Mouse (Mus musculus): Measurements from ENCODE around the gene Gm49373. TPM values are rescaled to one million over a fixed set of nuclear protein-coding genes. Genes with fewer than 3 reads are reported as not detected.
A peak's percentile ranks its signal among the peaks of the same experiment; 100 is the strongest.

The Gm49373 gene
- total and polyA plus RNA-seq, 2 experiments from 2014 or later: 0.79 to 1.5 TPM

DNA sequence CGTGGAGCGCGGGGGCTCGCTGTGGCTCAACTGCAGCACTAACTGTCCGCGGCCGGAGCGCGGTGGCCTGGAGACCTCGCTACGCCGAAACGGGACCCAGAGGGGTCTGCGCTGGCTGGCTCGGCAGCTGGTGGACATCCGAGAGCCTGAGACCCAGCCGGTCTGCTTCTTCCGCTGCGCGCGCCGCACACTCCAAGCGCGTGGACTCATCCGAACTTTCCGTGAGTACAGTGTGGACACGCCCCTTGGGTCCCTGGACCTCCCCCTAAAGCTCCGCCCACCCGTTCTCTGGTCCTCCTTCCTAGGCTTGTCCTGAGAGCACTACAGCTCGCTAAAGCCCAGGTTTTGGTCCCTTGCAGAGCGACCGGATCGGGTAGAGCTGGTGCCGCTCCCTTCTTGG lies 39.8 kb downstream of the Gm49373 start:
- Histone ChIP-seq H3K27ac (ENCODE audit: low read depth, low read length) (no peak overlapping the region), H3K27me3 (ENCODE audit: insufficient read depth, low read length) (peaks cover 69% of the 10 kb centered on the region), H3K9ac (peak overlapping the region; percentile 14), H3K4me1 (ENCODE audit: insufficient read depth) (peaks cover 13% of the 10 kb centered on the region), H3K4me3 (ENCODE audit: low read depth, low read length) (peak overlapping the region; percentile 57), H3K36me3 (ENCODE audit: insufficient read depth) (no peaks in the 10 kb centered on the region), H3K4me2 (ENCODE audit: low read depth) (peak overlapping the region; percentile 99), H3K9me3 (ENCODE audit: low read length) (no peaks in the 10 kb centered on the region)
- ATAC-seq (no peak), DNase-seq (no peak)
- WGBS: 0% methylated on average over 31 of the region's 34 CpGs
- TF ChIP-seq CTCF (IDR thresholded peaks at IDR 0.05; ENCODE audit: low read depth): no peak

DNA sequence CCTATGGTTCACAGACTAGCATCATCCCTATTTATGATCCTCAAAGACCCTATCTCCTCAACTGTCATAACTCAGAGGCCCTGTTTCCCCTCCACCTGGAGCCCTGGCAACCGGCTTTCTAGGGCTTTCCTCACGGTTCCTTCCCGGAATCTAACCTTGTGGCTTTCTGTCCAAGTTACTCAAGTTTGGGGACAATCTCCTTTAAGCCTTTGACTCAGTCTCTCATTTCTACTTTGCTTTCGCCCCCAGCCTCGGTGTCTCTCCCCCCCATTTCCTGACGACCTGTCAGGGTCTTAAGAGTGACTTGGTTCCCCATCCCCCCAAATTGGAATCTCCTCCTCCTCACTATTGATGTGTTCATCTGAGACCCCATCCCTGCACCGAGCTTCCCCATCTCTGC lies 40.4 kb downstream of the Gm49373 start:
- 3% methylated on average over 7 of the region's 7 CpGs for WGBS
- no peaks in the 10 kb centered on the region for H3K36me3 ChIP-seq (ENCODE audit: insufficient read depth)
- H3K27ac ChIP-seq (ENCODE audit: low read depth, low read length): 0 out of 2 replicates have a peak overlapping the region, but pooled peaks have one; percentile 66
- peak overlapping the region; percentile 57 for H3K4me3 ChIP-seq (ENCODE audit: low read depth, low read length)
- H3K27me3 ChIP-seq (ENCODE audit: insufficient read depth, low read length): peaks cover 68% of the 10 kb centered on the region
- DNase-seq (no peak), ATAC-seq (no peak)
- H3K9ac ChIP-seq: peak overlapping the region; percentile 61
- no peaks in the 10 kb centered on the region for H3K9me3 ChIP-seq (ENCODE audit: low read length)
- H3K4me2 ChIP-seq (ENCODE audit: low read depth): peak overlapping the region; percentile 99
- no peak for TF ChIP-seq CTCF (IDR thresholded peaks at IDR 0.05; ENCODE audit: low read depth)
- peaks cover 13% of the 10 kb centered on the region for H3K4me1 ChIP-seq (ENCODE audit: insufficient read depth)

DNA sequence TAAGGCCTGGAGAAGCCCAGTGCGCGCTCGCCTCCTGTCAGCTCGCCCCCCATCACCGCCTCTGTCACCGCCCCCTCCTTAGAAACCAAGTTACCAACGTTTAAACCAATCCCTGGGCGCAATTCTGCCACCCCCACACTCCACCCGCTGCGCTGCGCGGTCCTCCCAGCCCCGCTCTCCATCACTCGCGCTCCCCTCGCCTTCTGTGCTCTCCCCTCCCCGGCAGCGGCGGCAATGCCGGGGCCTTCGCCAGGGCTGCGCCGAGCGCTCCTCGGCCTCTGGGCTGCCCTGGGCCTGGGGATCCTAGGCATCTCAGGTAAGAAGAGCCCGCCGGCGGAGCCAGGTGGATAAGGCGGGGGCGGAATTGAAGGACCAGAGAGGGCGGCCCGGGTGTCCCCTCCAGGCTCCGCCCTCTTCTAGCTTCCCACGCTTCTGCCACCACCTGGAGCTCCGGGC lies 41.0 kb downstream of the Gm49373 start, which contains the start of gene Icam5:
Icam5 (plus strand) TSS at position 178 of the 456 bp plus-strand sequence.
- H3K9ac ChIP-seq: peak within 1 kb of the TSS; percentile 61
- under 1% methylated on average over 32 of the region's 35 CpGs for WGBS
- H3K9me3 ChIP-seq (ENCODE audit: low read length): no peaks in the 10 kb centered on the region
- peak within 1 kb of the TSS; percentile 99 for H3K4me2 ChIP-seq (ENCODE audit: low read depth)
- DNase-seq: peak; percentile 76
- H3K4me3 ChIP-seq (ENCODE audit: low read depth, low read length): peak within 1 kb of the TSS; percentile 57
- peak within 1 kb of the TSS; percentile 66 for H3K27ac ChIP-seq (ENCODE audit: low read depth, low read length)
- H3K4me1 ChIP-seq (ENCODE audit: insufficient read depth): peaks cover 13% of the 10 kb centered on the region
- no peaks in the 10 kb centered on the region for H3K36me3 ChIP-seq (ENCODE audit: insufficient read depth)
- peaks cover 65% of the 10 kb centered on the region for H3K27me3 ChIP-seq (ENCODE audit: insufficient read depth, low read length)
- ATAC-seq: peak; percentile 69
- no peak for TF ChIP-seq CTCF (IDR thresholded peaks at IDR 0.05; ENCODE audit: low read depth)

DNA sequence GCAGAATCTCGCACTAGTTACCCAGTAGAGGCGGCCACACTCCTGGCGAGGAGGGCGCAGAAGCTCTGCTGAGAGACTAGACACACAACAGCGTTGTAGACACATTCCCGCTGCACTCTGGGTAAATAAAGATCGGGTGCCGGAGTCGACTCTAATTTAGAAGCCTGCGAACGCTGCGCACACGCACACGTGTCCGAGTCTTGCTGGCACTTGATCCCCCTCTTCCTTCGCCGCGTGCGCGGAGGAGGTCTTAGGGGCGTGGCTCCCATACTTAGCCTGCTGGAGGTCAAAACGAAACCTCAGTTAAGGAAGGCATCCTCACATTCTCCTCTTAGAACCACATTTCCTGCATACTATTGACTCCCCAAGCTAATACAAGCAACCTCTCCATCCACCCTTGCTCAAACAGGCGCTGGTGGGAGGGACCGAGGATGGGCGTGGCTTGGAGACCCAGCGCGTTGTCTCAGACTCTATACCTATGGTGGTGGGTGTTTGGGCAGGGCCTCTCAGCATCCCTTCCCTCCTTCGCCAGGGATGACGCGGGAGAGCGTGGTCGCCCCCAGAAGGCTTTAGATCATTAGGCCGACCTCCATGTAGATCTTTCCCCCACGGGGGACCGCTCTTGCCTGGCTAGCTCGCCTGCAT lies 41.5 kb downstream of the Gm49373 start:
- peak overlapping the region; percentile 57 for H3K4me3 ChIP-seq (ENCODE audit: low read depth, low read length)
- H3K36me3 ChIP-seq (ENCODE audit: insufficient read depth): no peaks in the 10 kb centered on the region
- DNase-seq: peak; percentile 85
- TF ChIP-seq CTCF (IDR thresholded peaks at IDR 0.05; ENCODE audit: low read depth): no peak
- WGBS: 2% methylated on average over 36 of the region's 36 CpGs
- ATAC-seq: peak; percentile 70
- H3K9ac ChIP-seq: peak overlapping the region; percentile 61
- no peaks in the 10 kb centered on the region for H3K9me3 ChIP-seq (ENCODE audit: low read length)
- H3K4me1 ChIP-seq (ENCODE audit: insufficient read depth): peaks cover 13% of the 10 kb centered on the region
- H3K4me2 ChIP-seq (ENCODE audit: low read depth): peak overlapping the region; percentile 99
- H3K27ac ChIP-seq (ENCODE audit: low read depth, low read length): peak overlapping the region; percentile 66
- peaks cover 59% of the 10 kb centered on the region for H3K27me3 ChIP-seq (ENCODE audit: insufficient read depth, low read length)

DNA sequence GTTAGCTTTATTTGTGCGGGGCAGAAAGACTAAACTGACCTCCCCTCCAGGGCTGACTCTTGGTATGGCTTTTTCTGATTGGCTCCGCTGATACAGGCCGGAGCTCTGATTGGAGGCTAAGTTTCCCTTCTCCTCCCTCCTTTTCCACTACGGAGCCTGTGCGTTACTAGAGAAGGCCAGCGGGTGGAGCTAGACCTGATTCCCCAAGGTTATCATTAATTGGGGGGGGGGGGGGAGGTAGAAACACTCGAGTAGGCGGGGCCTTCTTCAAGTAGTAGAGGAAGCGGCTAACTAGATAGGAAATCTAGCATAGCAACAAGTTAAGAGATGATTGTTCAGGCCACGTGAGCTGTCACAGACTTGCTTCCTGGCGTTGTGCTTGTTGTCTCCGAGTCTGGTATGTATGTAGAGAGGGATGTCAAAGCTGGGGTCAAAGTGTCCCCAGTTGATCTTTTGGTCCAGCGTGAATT lies 42.1 kb downstream of the Gm49373 start:
- peak; percentile 77 for ATAC-seq
- Histone ChIP-seq H3K9ac (0 out of 2 replicates have a peak overlapping the region, but pooled peaks have one; percentile 61), H3K4me2 (ENCODE audit: low read depth) (peak overlapping the region; percentile 99), H3K27me3 (ENCODE audit: insufficient read depth, low read length) (peaks cover 54% of the 10 kb centered on the region), H3K9me3 (ENCODE audit: low read length) (no peaks in the 10 kb centered on the region), H3K27ac (ENCODE audit: low read depth, low read length) (peak overlapping the region; percentile 66), H3K4me3 (ENCODE audit: low read depth, low read length) (peak overlapping the region; percentile 57), H3K36me3 (ENCODE audit: insufficient read depth) (no peaks in the 10 kb centered on the region), H3K4me1 (ENCODE audit: insufficient read depth) (peaks cover 13% of the 10 kb centered on the region)
- peak; percentile 84 for DNase-seq
- TF ChIP-seq CTCF (IDR thresholded peaks at IDR 0.05; ENCODE audit: low read depth): peak; percentile 67
- under 1% methylated on average over 13 of the region's 13 CpGs for WGBS

DNA sequence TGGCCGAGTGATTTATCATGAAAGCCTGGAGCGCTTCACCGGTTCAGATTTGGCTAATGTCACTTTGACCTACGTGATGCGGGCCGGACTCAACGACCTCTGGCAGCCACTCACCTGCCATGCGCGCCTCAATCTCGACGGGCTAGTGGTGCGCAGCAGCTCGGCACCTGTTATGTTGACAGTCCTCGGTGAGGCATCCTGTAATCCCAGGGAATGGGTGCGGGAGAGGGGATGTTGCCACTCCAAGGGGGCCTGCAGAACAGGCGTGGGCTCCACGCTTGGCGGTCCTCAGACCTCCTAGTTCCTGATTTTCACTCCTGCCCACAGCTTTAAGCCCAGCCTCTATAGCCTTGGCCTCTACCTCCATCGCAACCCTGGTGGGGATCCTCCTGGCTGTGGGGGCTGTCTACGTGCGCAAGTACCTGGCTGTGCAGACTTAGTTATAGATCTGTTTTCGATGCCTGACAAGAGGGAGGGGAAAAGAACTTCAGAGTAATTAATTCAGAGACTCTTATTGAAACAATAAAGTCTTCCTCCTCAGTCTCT lies 42.8 kb downstream of the Gm49373 start:
- Histone ChIP-seq H3K9me3 (ENCODE audit: low read length) (no peaks in the 10 kb centered on the region), H3K27me3 (ENCODE audit: insufficient read depth, low read length) (peaks cover 47% of the 10 kb centered on the region), H3K9ac (no peak overlapping the region), H3K4me3 (ENCODE audit: low read depth, low read length) (no peak overlapping the region), H3K4me1 (ENCODE audit: insufficient read depth) (peaks cover 9% of the 10 kb centered on the region), H3K36me3 (ENCODE audit: insufficient read depth) (no peaks in the 10 kb centered on the region), H3K27ac (ENCODE audit: low read depth, low read length) (no peak overlapping the region), H3K4me2 (ENCODE audit: low read depth) (no peak overlapping the region)
- 23% methylated on average over 22 of the region's 22 CpGs for WGBS
- no peak for ATAC-seq
- TF ChIP-seq CTCF (IDR thresholded peaks at IDR 0.05; ENCODE audit: low read depth): no peak
- DNase-seq: no peak
